Mouse (Mus musculus) neural tube, embryonic 14.5 days (tissue): ENCODE results near the gene Mapk9. TPM values are rescaled to one million over a fixed set of nuclear protein-coding genes. Genes with fewer than 3 reads are reported as not detected.
A peak's percentile ranks its signal among the peaks of the same experiment; 100 is the strongest.

Experiments used
- ATAC-seq: fragments of 200-750 bp; cut with Nextera tagmentation; 2 replicates; pipeline ENCODE4 v1.8.0; 2017; ENCODE audit warnings: low read depth, mild to moderate bottlenecking, moderate TSS enrichment, moderate library complexity
- H3K27ac ChIP-seq: fragments of 300-500 bp; sonication (generic); 2 replicates; pipeline ENCODE4 v1.5.1; 2014; ENCODE audit warnings: low read depth, mild to moderate bottlenecking, control low read depth, low read length, moderate library complexity, mixed read lengths
- H3K27me3 ChIP-seq: fragments of 300-500 bp; sonication (generic); 2 replicates; pipeline ENCODE4 v1.6.1; 2014; ENCODE audit warnings: low read length; ENCODE audit not compliant: control insufficient read depth, insufficient read depth
- H3K36me3 ChIP-seq: fragments of 300-500 bp; sonication (generic); 2 replicates; pipeline ENCODE4 v1.6.1; 2014; ENCODE audit warnings: low read length, mixed read lengths; ENCODE audit not compliant: control insufficient read depth, insufficient read depth
- H3K4me1 ChIP-seq: fragments of 300-500 bp; sonication (generic); 2 replicates; pipeline ENCODE4 v1.6.1; 2014; ENCODE audit warnings: low read length; ENCODE audit not compliant: control insufficient read depth, insufficient read depth
- H3K4me2 ChIP-seq: fragments of 300-500 bp; sonication (generic); 2 replicates; pipeline ENCODE4 v1.6.1; 2014; ENCODE audit warnings: mild to moderate bottlenecking, low read depth, low read length, control low read depth
- H3K4me3 ChIP-seq: fragments of 300-500 bp; sonication (generic); 2 replicates; pipeline ENCODE4 v1.5.1; 2014; ENCODE audit warnings: low read depth, low read length, control low read depth, mixed read lengths
- H3K9ac ChIP-seq: fragments of 300-500 bp; sonication (generic); replicated peaks from 2 replicates; pipeline ENCODE4 v1.6.1; 2014; ENCODE audit warnings: low read depth, mild to moderate bottlenecking, control low read depth, low read length, mixed read lengths
- H3K9me3 ChIP-seq: fragments of 300-500 bp; sonication (generic); 2 replicates; pipeline ENCODE4 v1.6.1; 2016; ENCODE audit warnings: low read length; ENCODE audit not compliant: control insufficient read depth
- WGBS: fragments of 180-500 bp; shearing (Covaris S2); extraction: QIAGEN DNeasy Blood & Tissue Kit; methylation state at CpG from one replicate; pipeline ENCODE4 v1.1.7; 2014; 5-methylcytosine and 5-hydroxymethylcytosine counted together
- polyA plus RNA-seq: library from polyadenylated mRNA; unstranded; fragments of >200 nt; fragmentation: Nextera tagmentation; extraction: Ambion mirVana; gene quantifications from 2 replicates; pipeline ENCODE4 v1.2.1, GENCODE M21; 2014

The Mapk9 gene
- polyA plus RNA-seq, 1 experiment from 2014 or later = 92.3 TPM

DNA sequence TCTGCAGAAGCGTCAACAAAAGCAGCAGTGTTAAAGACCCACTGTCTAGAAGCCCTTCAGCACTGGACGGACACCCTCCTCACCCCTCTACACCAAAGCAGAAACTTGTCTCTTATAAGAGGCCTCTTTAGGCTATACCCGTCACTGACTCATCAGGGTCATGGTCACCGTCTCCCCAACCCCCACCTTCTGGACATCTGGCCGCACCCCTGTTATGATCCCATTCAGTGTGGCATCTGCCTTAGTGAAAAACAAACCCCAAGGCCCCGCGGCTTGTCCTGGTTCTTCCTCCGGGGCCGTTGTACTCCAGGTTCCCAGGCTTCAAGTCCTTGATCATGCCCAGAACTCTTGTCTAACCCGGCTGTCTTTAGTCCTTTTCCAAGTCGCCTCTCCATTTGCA lies 593 bp upstream of the Mapk9 start:
- Histone ChIP-seq H3K4me2 (peak overlapping the region; percentile 71), H3K4me3 (peak overlapping the region; percentile 96), H3K9me3 (no peaks in the 10 kb centered on the region), H3K27me3 (no peaks in the 10 kb centered on the region), H3K36me3 (no peaks in the 10 kb centered on the region), H3K27ac (peak overlapping the region; percentile 83), H3K4me1 (peaks cover 19% of the 10 kb centered on the region), H3K9ac (peak overlapping the region; percentile 96)
- ATAC-seq = peak; percentile 7
- WGBS = 36% methylated on average over 11 of the region's 11 CpGs

DNA sequence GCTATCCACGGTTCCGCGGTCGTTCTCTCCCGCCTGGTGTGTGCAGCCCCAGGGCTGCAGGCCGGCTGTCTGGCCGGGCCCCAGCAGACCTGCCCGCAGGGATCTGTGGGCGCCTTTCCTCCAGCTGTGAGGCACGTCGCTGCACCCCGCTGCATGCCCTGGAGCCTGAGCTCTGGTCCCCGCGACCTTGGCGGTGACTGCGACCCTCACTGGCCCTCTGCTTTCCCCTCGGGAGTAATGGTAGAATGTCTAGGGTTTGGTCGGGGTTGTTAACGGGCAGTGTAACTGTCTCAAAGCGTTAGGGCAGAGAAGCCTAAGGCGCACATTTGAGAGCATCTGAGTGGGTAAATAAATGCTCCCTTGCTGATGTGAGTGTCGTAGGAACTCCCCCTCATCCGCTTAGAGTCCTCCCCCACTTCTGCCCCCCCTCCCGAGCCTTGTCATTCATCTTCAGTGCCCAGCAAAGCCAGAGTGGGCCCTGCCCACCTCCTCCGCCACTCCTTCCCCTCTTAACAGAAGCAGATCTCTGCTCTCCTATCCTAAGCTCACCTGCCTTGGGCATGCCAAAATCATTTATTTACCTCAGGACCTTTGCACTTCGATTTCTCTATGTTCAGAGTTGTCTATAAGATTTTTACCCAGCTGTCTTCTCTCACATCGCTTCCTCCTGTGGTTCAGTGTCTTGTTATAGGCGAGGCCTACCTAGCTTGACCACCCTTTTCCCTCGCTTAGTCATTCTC lies 690 bp downstream of the Mapk9 start:
- WGBS = 10% methylated on average over 29 of the region's 29 CpGs
- H3K9me3 ChIP-seq = no peaks in the 10 kb centered on the region
- H3K4me3 ChIP-seq = peak overlapping the region; percentile 96
- no peaks in the 10 kb centered on the region for H3K27me3 ChIP-seq
- H3K4me1 ChIP-seq = peaks cover 19% of the 10 kb centered on the region
- H3K36me3 ChIP-seq = no peaks in the 10 kb centered on the region
- no peak; the same call in 1 of the 2 replicates for ATAC-seq
- peak overlapping the region; percentile 83 for H3K27ac ChIP-seq
- peak overlapping the region; percentile 96 for H3K9ac ChIP-seq
- H3K4me2 ChIP-seq = peak overlapping the region; percentile 71

DNA sequence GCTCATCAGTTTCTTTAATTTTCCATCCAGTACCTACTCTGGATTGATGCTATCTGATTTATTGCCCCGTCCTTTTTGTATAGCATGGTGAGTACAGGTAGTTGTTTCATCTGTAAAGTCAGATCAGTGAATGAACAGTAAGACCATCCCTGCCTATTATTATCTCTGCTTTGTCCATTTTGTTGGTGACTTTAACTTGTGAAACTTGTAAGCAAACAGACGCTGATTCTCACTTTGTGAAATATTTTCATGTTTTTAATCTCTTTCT lies 1.2 kb downstream of the Mapk9 start:
- Histone ChIP-seq H3K4me1 (peaks cover 19% of the 10 kb centered on the region), H3K4me2 (peak overlapping the region; percentile 71), H3K36me3 (no peaks in the 10 kb centered on the region), H3K9me3 (no peaks in the 10 kb centered on the region), H3K4me3 (peak overlapping the region; percentile 96), H3K27me3 (no peaks in the 10 kb centered on the region), H3K27ac (no peak overlapping the region), H3K9ac (peak overlapping the region; percentile 96; the same call in 1 of the 2 replicates)
- 81% methylated on average over 2 of the region's 2 CpGs for WGBS
- no peak for ATAC-seq

DNA sequence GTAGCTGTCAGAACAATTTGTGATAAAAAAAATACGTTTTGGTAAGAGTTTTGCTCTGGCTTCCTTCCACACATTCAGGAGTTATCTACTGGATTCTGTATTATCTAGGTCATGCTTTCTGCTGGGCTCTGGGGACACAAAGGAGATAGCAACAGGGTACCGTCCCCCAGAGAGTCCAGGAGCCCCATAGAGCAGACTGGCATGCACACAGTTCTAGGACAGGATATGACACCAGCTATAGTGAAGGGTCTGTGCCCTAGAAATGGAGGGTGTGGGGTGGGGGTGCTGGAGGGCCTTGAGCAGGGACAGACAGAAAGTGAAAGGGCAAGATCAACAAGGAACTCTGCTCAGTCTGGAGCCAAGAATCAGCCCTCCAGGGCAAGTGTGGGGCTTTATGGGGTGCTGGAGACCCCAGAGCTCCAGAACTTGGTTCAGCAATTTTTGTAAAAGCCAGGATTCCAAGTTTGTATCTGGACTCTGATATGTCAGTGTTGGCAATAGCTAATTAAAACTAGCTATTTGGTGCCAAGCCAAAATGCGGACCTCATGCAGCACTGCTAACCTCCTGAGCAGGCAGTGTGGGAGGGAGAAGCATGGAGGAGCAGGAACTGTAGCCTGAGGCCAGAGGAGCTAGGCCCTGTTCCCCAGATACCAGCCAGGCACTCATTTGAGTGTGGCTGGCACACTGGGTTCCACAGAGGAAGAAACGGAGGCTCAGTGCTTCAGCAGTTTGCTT lies 1.7 kb downstream of the Mapk9 start:
- WGBS = 65% methylated on average over 4 of the region's 4 CpGs
- Histone ChIP-seq H3K36me3 (no peaks in the 10 kb centered on the region), H3K4me2 (peak overlapping the region; percentile 71), H3K27ac (no peak overlapping the region), H3K4me3 (peak overlapping the region; percentile 96; the same call in 1 of the 2 replicates), H3K27me3 (no peaks in the 10 kb centered on the region), H3K9me3 (no peaks in the 10 kb centered on the region), H3K4me1 (peaks cover 19% of the 10 kb centered on the region), H3K9ac (peak overlapping the region; percentile 26; the same call in 1 of the 2 replicates)
- ATAC-seq = no peak

DNA sequence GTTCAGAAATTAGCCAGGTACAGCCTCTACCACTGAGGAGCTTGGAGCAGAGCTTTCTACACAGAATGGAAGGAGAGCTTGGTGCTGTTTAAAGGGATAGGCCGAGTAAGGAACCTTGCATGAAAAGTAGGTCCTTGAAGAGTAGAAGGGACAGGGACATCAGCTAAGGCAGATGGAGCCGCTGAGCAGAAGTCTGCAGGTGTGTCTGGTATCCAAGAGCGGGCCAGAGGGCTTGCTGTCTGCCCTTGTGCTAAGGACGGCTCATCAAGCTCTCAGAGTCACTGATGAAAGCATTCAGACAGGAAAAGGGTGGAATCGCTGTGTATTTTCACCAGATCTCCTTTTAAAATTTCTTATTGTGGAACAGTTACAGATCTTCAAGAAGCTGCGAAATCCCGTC lies 3.8 kb downstream of the Mapk9 start:
- ATAC-seq = no peak
- H3K4me1 ChIP-seq = peaks cover 19% of the 10 kb centered on the region
- H3K36me3 ChIP-seq = peaks cover 9% of the 10 kb centered on the region
- no peak overlapping the region for H3K27ac ChIP-seq
- no peaks in the 10 kb centered on the region for H3K27me3 ChIP-seq
- no peak overlapping the region for H3K4me2 ChIP-seq
- no peaks in the 10 kb centered on the region for H3K9me3 ChIP-seq
- H3K4me3 ChIP-seq = no peak overlapping the region
- 95% methylated on average over 7 of the region's 7 CpGs for WGBS
- no peak overlapping the region for H3K9ac ChIP-seq

DNA sequence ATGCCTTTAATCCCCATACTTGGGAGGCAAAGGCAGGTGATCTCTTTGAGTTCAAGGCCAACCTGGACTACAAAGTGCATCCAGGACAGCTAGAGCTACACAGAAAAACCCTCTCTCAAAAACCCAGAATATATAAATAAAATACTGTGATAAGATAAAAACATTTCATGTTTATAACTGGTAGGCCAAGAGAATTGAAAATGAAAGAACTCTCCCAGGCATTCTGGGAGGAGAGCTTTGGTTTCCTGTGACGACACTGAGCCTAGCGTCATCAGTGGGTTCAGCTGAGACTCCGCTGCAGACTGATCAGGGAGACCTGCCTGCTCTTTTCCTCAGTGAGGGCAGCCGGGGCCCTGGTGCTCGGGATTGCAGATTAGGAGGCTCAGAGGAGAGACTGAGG lies 8.6 kb downstream of the Mapk9 start:
- Histone ChIP-seq H3K4me2 (no peak overlapping the region), H3K27ac (no peak overlapping the region), H3K27me3 (no peaks in the 10 kb centered on the region), H3K4me1 (no peaks in the 10 kb centered on the region), H3K4me3 (no peak overlapping the region), H3K36me3 (peaks cover 9% of the 10 kb centered on the region), H3K9ac (no peak overlapping the region), H3K9me3 (no peaks in the 10 kb centered on the region)
- ATAC-seq = no peak
- 89% methylated on average over 5 of the region's 5 CpGs for WGBS

DNA sequence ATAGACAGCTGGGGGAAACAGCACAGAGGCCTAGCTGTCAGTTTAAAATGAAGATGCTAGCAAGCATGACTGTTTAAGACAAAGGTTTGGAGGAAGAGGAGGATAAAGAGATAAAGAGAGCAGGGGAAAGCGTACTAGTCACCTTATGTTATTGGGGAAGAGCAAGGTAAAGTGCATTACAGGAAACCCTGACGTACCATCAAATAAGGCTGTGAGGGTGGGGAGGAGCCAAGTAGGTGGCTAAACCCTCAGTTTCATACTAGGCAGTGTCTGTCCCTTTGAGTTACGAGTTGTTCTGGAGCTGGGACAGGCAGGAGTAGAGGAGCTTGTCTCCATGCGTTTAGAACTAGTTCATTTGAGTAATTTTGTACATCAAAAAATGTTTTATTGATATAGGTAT lies 14.6 kb downstream of the Mapk9 start:
- H3K9me3 ChIP-seq = no peaks in the 10 kb centered on the region
- 90% methylated on average over 4 of the region's 4 CpGs for WGBS
- no peaks in the 10 kb centered on the region for H3K36me3 ChIP-seq

DNA sequence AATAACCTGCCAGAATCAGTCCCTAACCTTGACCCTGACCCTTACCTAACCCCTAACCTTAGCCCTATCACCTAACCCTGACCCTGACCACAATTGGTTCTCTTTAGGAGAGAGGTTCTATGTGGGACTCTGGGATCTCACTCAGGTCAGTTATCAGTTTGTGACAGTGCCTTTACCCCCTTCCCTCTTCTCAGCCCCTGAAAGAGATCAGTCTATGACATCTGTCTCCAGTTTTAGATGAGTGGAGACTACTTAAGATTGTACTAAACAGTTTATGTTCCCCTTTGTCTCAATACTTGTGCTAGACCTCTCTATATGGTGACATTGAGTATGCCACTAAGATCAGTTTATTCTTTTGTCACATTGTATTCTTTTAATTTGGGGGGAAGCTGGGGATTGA lies 17.4 kb downstream of the Mapk9 start:
- H3K4me1 ChIP-seq = no peaks in the 10 kb centered on the region
- no peaks in the 10 kb centered on the region for H3K27me3 ChIP-seq
- no peak for ATAC-seq
- no peak overlapping the region for H3K4me3 ChIP-seq
- no peak overlapping the region for H3K27ac ChIP-seq
- no peaks in the 10 kb centered on the region for H3K9me3 ChIP-seq
- no peak overlapping the region for H3K4me2 ChIP-seq
- H3K36me3 ChIP-seq = peaks cover 7% of the 10 kb centered on the region
- no peak overlapping the region for H3K9ac ChIP-seq

More for the DNA sequence above, 14.6 kb downstream of the Mapk9 start:
- no peaks in the 10 kb centered on the region for H3K27me3 ChIP-seq
- no peak overlapping the region for H3K9ac ChIP-seq
- no peaks in the 10 kb centered on the region for H3K4me1 ChIP-seq
- no peak overlapping the region for H3K4me3 ChIP-seq
- no peak overlapping the region for H3K27ac ChIP-seq
- ATAC-seq = no peak
- no peak overlapping the region for H3K4me2 ChIP-seq

DNA sequence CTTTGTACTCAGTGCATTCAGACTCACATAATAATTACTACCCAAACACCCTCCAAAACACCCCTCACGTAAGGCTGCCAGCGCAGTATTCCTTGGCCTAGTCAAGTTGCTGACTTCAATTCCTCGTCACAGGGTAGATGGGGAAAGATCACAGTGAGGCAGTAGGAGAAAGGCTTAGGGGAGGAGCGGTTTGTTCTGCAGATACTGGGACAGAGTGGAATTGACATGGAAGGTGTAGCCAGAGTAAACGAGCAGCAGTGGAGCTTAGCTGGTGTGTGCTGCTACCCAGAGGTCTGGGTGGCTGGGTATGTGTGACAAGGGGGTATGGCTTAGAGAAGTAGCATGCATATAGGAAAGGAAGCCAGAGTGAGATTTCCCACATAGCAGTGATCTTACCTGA lies 20.8 kb downstream of the Mapk9 start:
- no peak overlapping the region for H3K4me2 ChIP-seq
- H3K4me1 ChIP-seq = no peaks in the 10 kb centered on the region
- 91% methylated on average over 5 of the region's 5 CpGs for WGBS
- H3K9me3 ChIP-seq = no peaks in the 10 kb centered on the region
- H3K4me3 ChIP-seq = no peak overlapping the region
- H3K27ac ChIP-seq = no peak overlapping the region
- H3K9ac ChIP-seq = no peak overlapping the region
- no peaks in the 10 kb centered on the region for H3K27me3 ChIP-seq
- ATAC-seq = no peak
- H3K36me3 ChIP-seq = peaks cover 19% of the 10 kb centered on the region
